Mouse (Mus musculus): ENCODE measurements around the gene Abcc1. TPM values are rescaled to one million over a fixed set of nuclear protein-coding genes. Genes with fewer than 3 reads are reported as not detected.

Gene Abcc1
- total and polyA plus RNA-seq, 2 experiments from 2014 or later, result 2.0 to 6.7 TPM

- Histone ChIP-seq H3K36me3 (replicated peaks; ENCODE audit: control insufficient read depth, insufficient read depth, low read length) (peaks cover 18% of the 10 kb centered on the region), H3K4me3 (ENCODE audit: low read depth, low read length) (no peak overlapping the region), H3K27me3 (ENCODE audit: control insufficient read depth, insufficient read depth, low read length) (no peaks in the 10 kb centered on the region), H3K27ac (ENCODE audit: low read depth) (no peak overlapping the region), H3K9ac (replicated peaks; ENCODE audit: low read depth, low read length) (no peak overlapping the region), H3K4me2 (ENCODE audit: low read depth, low read length) (no peak overlapping the region), H3K9me3 (replicated peaks; ENCODE audit: control insufficient read depth, low read length) (no peaks in the 10 kb centered on the region), H3K4me1 (ENCODE audit: control insufficient read depth, insufficient read depth) (no peaks in the 10 kb centered on the region)
- ATAC-seq (ENCODE audit: insufficient read depth, low read depth) (no peak), DNase-seq (ENCODE audit: low spot score) (no peak)
- 88% methylated on average over 5 of the region's 5 CpGs for WGBS
- TF ChIP-seq EP300 (IDR thresholded peaks at IDR 0.05; ENCODE audit: low read depth) (no peak), CTCF (IDR thresholded peaks at IDR 0.05; ENCODE audit: low read depth) (no peak)
Observed at GRCm38 (mm10) chr16:14472171-14472570, 110.8 kb downstream of the Abcc1 start.

DNA sequence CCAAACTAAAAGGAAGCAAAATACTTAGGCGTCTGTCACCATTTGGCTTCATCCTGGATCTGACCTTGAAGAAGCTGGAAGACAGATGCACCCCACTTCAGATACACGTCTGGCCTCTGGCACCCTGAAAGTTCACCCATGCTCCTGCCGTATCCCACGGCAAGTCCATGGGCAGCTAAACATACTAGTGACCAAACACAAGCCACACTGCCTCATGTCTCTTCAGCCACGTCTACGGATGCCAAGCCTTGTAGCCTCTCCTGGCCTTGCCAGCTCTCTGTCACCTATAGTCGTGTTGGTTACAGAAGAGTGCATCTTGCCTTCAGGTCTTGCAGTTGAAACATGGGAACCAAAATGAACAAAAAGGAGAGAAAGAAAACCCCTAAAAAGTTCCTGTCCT lies 112.3 kb downstream of the Abcc1 start:
- Histone ChIP-seq H3K27me3 (ENCODE audit: control insufficient read depth, insufficient read depth, low read length) (no peaks in the 10 kb centered on the region), H3K27ac (ENCODE audit: low read depth) (no peak overlapping the region), H3K9ac (replicated peaks; ENCODE audit: low read depth, low read length) (no peak overlapping the region), H3K4me3 (ENCODE audit: low read depth, low read length) (no peak overlapping the region), H3K4me1 (ENCODE audit: control insufficient read depth, insufficient read depth) (no peaks in the 10 kb centered on the region), H3K4me2 (ENCODE audit: low read depth, low read length) (no peak overlapping the region), H3K9me3 (replicated peaks; ENCODE audit: control insufficient read depth, low read length) (no peaks in the 10 kb centered on the region), H3K36me3 (replicated peaks; ENCODE audit: control insufficient read depth, insufficient read depth, low read length) (peaks cover 12% of the 10 kb centered on the region)
- TF ChIP-seq EP300 (IDR thresholded peaks at IDR 0.05; ENCODE audit: low read depth) (no peak), CTCF (IDR thresholded peaks at IDR 0.05; ENCODE audit: low read depth) (no peak)
- WGBS, result 83% methylated on average over 7 of the region's 7 CpGs
- no peak for DNase-seq (ENCODE audit: low spot score)
- no peak for ATAC-seq (ENCODE audit: insufficient read depth, low read depth)

DNA sequence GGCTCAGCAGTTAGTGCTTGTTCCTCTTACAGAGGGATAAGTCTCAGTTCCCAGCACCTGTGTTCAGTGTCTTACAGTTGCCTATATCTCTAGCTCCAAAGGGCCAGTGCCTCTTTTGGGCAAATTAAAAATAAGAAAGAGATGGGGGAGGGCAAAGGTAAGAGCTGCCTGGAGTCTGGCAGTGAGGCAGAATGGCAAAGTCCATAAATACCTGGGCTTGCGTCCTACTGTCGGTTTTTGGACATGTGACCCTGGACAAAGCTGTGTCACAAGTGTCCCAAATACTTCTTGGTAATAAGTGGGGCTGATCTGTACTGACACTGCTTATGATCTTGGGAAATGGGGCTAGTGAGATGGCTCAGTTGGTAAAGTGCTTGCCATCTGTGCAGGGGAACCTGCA lies 113.6 kb downstream of the Abcc1 start:
- 79% methylated on average over 2 of the region's 2 CpGs for WGBS
- no peak for DNase-seq (ENCODE audit: low spot score)

GRCm38 (mm10) chr16:14476056-14476455 lies 114.7 kb downstream of the Abcc1 start:
- Histone ChIP-seq H3K27ac (ENCODE audit: low read depth) (no peak overlapping the region), H3K4me3 (ENCODE audit: low read depth, low read length) (no peak overlapping the region), H3K27me3 (ENCODE audit: control insufficient read depth, insufficient read depth, low read length) (no peaks in the 10 kb centered on the region), H3K36me3 (replicated peaks; ENCODE audit: control insufficient read depth, insufficient read depth, low read length) (peaks cover 9% of the 10 kb centered on the region), H3K9me3 (replicated peaks; ENCODE audit: control insufficient read depth, low read length) (no peaks in the 10 kb centered on the region), H3K4me2 (ENCODE audit: low read depth, low read length) (no peak overlapping the region), H3K4me1 (ENCODE audit: control insufficient read depth, insufficient read depth) (no peaks in the 10 kb centered on the region), H3K9ac (replicated peaks; ENCODE audit: low read depth, low read length) (no peak overlapping the region)
- DNase-seq (ENCODE audit: low spot score) (no peak), ATAC-seq (ENCODE audit: insufficient read depth, low read depth) (no peak)
- WGBS, result 78% methylated on average over 8 of the region's 8 CpGs
- TF ChIP-seq EP300 (IDR thresholded peaks at IDR 0.05; ENCODE audit: low read depth) (no peak), CTCF (IDR thresholded peaks at IDR 0.05; ENCODE audit: low read depth) (no peak)

More for the DNA sequence above, 113.6 kb downstream of the Abcc1 start:
- TF ChIP-seq EP300 (IDR thresholded peaks at IDR 0.05; ENCODE audit: low read depth), result no peak
- Histone ChIP-seq H3K4me1 (ENCODE audit: control insufficient read depth, insufficient read depth) (no peaks in the 10 kb centered on the region), H3K9me3 (replicated peaks; ENCODE audit: control insufficient read depth, low read length) (no peaks in the 10 kb centered on the region), H3K27ac (ENCODE audit: low read depth) (no peak overlapping the region), H3K4me3 (ENCODE audit: low read depth, low read length) (no peak overlapping the region), H3K4me2 (ENCODE audit: low read depth, low read length) (no peak overlapping the region), H3K36me3 (replicated peaks; ENCODE audit: control insufficient read depth, insufficient read depth, low read length) (peaks cover 12% of the 10 kb centered on the region), H3K9ac (replicated peaks; ENCODE audit: low read depth, low read length) (no peak overlapping the region), H3K27me3 (ENCODE audit: control insufficient read depth, insufficient read depth, low read length) (no peaks in the 10 kb centered on the region)
- ATAC-seq (ENCODE audit: insufficient read depth, low read depth), result no peak

DNA sequence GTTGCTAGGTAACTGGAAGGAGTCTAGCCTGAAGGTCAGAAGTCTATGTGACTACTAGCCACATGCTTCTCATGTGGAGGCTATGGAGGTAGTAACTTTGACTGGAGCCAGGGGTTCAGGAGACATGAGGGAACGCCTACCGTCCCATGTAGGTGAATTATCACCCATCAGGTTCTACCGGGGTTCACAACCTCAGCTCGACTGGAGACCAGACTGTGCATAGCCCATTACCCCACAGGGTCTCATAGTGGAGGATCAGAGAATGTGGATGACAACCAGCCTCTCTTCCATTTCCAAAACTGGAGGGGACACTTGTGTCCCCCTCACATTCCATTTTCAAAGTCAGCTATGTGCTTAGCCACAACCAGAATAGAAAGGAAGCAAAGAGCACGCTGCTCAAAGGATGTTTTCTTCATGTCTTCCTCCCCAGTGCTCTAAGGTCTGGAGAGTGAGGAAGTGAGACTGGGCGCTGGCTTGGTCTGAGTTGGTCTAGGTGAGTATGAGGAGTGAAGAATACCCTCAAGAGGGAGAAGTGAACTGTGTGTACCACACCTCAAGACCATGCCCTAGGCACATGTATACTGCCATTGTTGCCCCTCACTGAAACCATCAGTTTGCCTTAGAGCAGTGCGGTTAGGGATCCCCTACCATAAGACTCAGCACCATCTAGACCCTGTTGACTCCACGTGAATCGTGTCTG lies 115.5 kb downstream of the Abcc1 start:
- H3K27ac ChIP-seq (ENCODE audit: low read depth), result no peak overlapping the region
- H3K9ac ChIP-seq (replicated peaks; ENCODE audit: low read depth, low read length), result no peak overlapping the region
- no peaks in the 10 kb centered on the region for H3K27me3 ChIP-seq (ENCODE audit: control insufficient read depth, insufficient read depth, low read length)
- H3K36me3 ChIP-seq (replicated peaks; ENCODE audit: control insufficient read depth, insufficient read depth, low read length), result peaks cover 9% of the 10 kb centered on the region
- DNase-seq (ENCODE audit: low spot score) (no peak), ATAC-seq (ENCODE audit: insufficient read depth, low read depth) (no peak)
- no peaks in the 10 kb centered on the region for H3K9me3 ChIP-seq (replicated peaks; ENCODE audit: control insufficient read depth, low read length)
- WGBS, result 78% methylated on average over 9 of the region's 9 CpGs
- TF ChIP-seq EP300 (IDR thresholded peaks at IDR 0.05; ENCODE audit: low read depth) (no peak), CTCF (IDR thresholded peaks at IDR 0.05; ENCODE audit: low read depth) (no peak)
- H3K4me1 ChIP-seq (ENCODE audit: control insufficient read depth, insufficient read depth), result no peaks in the 10 kb centered on the region
- no peak overlapping the region for H3K4me2 ChIP-seq (ENCODE audit: low read depth, low read length)
- H3K4me3 ChIP-seq (ENCODE audit: low read depth, low read length), result no peak overlapping the region

Measured in heart, postnatal 0 days (tissue).